Mouse (Mus musculus): ENCODE measurements around the gene Foxi1.
"Not testable (repeated sequence)": the region's sequence is repeated elsewhere in the genome, so short reads cannot be mapped to it uniquely, and the experiment has no call there.

The Foxi1 gene

GRCm38 (mm10) chr11:34207989-34208388 is at the start of gene Foxi1:
TSS of gene Foxi1 (minus strand) at chr11:34208089.
- in situ Hi-C loops (cut with MboI; ENCODE audit: unreplicated experiment in 2 of 2): no loop called here

- in situ Hi-C loops (cut with MboI; ENCODE audit: unreplicated experiment in 2 of 2): no loop called here
Measured at GRCm38 (mm10) chr11:34242979-34243378, 35.1 kb upstream of the Foxi1 start.

DNA sequence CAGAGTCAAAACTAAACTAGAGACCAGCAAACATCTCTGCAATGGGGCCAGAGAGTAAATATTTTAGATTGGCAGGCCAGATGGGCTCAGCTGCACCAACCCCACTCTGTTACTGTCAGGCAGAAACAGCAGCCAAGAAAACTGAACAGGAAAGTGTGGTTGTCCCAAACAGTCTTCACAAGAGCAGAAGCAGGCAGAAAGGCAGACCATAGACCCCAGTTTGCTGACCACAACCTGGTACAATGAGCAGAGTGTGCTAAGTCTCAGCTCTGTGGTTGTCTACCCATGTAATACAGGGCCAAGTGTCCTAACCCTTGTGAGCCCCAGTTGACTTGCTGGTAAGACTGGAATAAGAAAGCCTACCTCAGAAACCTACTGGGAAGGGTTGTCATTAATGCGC is 32.4 kb upstream of the Foxi1 start:
- in situ Hi-C loops (cut with MboI; ENCODE audit: unreplicated experiment in 2 of 2): no loop called here

DNA sequence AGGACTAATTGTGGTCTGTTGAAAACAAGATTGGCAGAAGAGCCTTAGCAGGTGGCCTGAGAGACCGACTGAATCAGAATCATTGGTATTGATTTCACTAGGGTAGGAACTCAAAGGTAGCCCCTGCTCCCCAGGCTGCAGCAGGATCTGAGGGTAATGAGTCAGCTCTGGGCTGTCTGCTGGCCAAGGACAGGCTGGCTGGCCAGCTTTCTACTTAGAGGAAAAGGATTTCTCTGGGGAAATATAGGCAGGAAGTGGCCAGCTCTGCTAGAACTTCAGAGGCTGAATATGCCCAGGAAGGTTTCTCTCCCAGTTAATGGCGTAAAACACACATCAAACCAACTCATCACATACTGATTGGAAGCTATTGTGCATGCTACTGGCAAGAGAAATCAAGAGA is 31.8 kb upstream of the Foxi1 start:
- in situ Hi-C loops (cut with MboI; ENCODE audit: unreplicated experiment in 2 of 2): no loop called here

GRCm38 (mm10) chr11:34236885-34237284 is 29.0 kb upstream of the Foxi1 start:
- in situ Hi-C loops (cut with MboI; ENCODE audit: unreplicated experiment in 2 of 2): no loop called here

GRCm38 (mm10) chr11:34236091-34236759 is 28.3 kb upstream of the Foxi1 start:
- in situ Hi-C loops (cut with MboI; ENCODE audit: unreplicated experiment in 2 of 2): no loop called here

- in situ Hi-C loops (cut with MboI; ENCODE audit: unreplicated experiment in 2 of 2): no loop called here
Measured at GRCm38 (mm10) chr11:34228758-34229364, 21.0 kb upstream of the Foxi1 start.

- in situ Hi-C loops (cut with MboI; ENCODE audit: unreplicated experiment in 2 of 2): no loop called here
Measured at GRCm38 (mm10) chr11:34227180-34227579, 19.3 kb upstream of the Foxi1 start.

DNA sequence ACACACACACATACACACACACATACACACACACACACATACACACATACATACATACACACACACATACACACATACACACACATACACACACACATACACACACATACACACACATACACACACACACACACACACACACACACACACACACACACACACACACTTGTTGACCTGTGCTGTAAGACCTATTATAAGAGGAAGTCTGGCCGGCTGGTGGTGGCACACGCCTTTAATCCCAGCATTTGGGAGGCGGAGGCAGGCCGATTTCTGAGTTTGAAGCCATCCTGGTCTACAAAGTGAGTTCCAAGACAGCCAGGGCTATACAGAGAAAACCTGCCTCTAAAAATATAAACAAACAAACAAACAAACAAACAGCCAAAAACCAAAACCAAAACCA is 12.7 kb upstream of the Foxi1 start:
- in situ Hi-C loops (cut with MboI; ENCODE audit: unreplicated experiment in 2 of 2): not testable (repeated sequence)

GRCm38 (mm10) chr11:34212853-34213252 is 5.0 kb upstream of the Foxi1 start:
- in situ Hi-C loops (cut with MboI; ENCODE audit: unreplicated experiment in 2 of 2): loop anchor here (5.0 to 10.0 kb wide), 8 partner anchors 61 to 1048 kb away; partner anchors contain the start of genes Kcnmb1 (in 1 of the 2) and Npm1 (in 1 of the 2)

GRCm38 (mm10) chr11:34202769-34203168 is 5.1 kb downstream of the Foxi1 start:
- in situ Hi-C loops (cut with MboI; ENCODE audit: unreplicated experiment in 2 of 2): loop anchor here in 1 of 2 experiments (5.0 kb wide), 1 partner anchor 50 kb away; no protein-coding TSS in a partner anchor

DNA sequence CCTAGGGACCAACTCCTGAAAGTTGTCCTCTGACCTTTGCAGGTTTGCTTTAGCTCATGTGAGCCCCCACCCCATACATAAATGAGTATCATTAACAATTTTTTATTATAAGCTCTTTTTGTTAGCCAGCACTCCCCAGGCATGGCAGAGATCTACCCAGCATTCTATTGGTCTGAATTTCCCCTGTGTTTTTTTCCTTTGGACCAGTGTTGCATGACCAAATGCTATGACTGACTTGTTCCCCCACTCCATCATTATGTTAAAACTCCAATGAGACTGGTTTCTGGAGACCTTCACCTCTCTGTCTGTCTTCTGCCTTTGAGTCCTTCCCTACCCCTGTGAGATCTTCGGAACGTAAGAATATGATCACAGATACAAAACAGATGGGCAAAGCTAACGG is 12.7 kb downstream of the Foxi1 start:
- in situ Hi-C loops (cut with MboI; ENCODE audit: unreplicated experiment in 2 of 2): no loop called here

DNA sequence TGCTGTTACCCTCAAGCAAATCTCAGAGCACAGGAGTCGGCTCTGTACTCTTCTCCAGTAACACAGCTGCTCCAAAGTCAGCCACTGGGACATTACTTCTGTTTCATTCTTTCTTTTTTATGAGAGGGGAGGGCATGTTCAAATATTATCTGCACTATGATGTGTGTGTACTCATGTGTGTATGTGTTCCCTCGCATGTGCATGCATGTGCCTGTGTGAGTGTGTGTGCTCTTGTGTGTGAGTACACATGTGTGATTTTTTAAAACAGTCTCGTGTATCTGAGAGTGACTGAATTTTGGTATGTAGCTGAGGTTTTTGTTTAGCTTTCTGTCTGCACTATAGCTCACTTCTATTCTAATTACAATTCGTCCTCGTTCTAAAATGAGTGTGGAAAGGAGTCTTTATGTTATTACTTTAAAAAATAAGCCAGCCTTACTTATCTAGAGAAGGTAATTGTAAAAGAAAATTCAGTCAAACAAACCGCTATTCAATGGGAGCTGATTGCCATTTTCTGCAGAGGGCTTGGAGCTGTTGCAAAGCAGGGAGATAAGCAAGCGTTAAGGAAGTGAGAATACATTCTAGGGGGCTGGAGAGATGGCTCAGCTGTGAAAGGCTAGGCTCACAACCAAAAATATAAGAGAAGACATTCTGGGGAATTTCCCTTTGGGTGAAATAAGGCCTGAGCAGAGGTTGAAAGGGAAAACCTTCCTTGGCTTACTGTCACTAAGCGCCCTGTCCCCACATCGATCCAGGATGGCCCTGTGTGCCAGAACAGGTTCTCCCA is 13.5 kb downstream of the Foxi1 start:
- in situ Hi-C loops (cut with MboI; ENCODE audit: unreplicated experiment in 2 of 2): no loop called here

GRCm38 (mm10) chr11:34193658-34194057 is 14.2 kb downstream of the Foxi1 start:
- in situ Hi-C loops (cut with MboI; ENCODE audit: unreplicated experiment in 2 of 2): no loop called here

DNA sequence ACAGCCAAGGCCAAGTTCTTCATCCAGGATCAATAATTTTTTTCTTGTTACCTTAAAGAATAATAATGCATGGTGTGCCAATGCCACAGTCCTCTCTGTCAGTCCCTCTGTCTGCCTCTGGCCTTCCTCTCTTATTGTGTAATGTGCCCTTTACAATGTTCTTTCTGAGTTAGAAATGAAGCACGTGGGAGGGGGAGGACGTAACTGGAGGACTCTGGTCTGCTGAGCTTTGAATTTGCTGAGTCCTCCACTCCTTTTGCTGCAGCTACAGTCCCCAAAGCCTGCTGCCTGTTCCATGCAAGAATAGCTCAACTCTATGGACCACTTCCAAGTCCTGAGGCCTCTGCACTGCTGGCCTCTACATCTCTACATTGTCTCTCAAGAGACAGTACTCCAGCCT is 23.6 kb downstream of the Foxi1 start:
- in situ Hi-C loops (cut with MboI; ENCODE audit: unreplicated experiment in 2 of 2): no loop called here

DNA sequence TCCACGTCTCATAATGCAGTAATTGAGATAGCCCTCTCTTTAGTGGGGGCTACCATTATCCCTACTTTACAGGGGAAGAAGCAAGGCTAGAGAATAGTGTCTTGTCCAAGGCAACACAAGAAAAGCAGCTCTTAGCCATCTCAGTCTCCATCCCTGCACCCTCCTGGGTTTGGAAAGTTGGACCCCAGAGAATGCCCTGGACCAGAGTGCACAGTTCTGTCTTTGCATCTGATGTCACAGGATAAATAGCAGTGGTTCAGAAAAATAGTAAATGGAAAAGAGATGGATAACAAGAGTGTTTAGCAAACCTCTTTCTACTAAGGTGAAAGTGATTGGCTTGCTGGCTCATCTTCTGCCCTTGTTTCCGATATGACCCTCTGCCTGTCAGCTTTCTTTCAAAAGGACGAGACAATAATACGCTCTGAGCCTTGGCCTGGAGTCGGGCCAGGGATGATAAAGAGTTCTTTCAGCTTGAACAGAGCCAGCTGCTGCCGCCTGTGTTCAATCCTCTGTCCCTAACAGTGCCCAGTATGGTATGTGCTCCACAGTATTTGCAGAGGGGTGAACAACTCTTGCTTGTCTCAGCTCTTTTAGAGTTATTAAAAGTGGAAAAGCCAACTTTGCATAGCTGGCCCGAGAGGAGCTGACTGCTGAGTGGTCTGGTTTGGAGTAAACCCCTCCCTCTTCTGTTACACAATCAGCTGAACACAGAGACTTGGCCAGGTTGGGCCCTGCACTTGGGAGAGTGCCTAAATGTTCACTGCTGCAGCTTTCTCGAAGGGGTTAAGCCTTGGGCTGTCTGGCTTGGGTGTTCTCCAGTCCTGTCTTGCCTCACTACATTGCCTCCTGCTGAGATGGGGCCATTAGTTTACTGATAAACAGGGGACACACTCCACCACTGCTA is 26.4 kb downstream of the Foxi1 start:
- in situ Hi-C loops (cut with MboI; ENCODE audit: unreplicated experiment in 2 of 2): no loop called here

- in situ Hi-C loops (cut with MboI; ENCODE audit: unreplicated experiment in 2 of 2): no loop called here
Measured at GRCm38 (mm10) chr11:34178752-34179151, 29.1 kb downstream of the Foxi1 start.

DNA sequence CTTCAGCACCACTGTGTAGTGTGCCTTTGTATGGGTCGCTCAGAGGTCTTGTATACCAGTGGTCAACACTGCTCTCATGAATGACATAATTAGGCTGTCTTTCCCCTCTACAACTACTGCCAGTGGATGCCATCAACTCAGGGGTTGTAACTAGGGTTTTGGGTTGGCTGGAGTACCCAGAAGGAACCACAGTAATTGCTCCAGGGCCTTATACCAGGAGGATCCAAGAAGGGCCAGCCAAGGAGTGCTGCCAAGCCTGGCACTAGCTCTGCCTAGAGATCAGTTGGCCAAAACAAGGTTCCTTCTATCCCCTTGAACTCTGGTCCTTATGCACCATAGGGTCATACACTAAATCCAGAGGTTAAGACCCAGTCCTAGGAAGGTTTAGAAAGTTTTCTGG is 31.5 kb downstream of the Foxi1 start:
- in situ Hi-C loops (cut with MboI; ENCODE audit: unreplicated experiment in 2 of 2): no loop called here

- in situ Hi-C loops (cut with MboI; ENCODE audit: unreplicated experiment in 2 of 2): no loop called here
Measured at GRCm38 (mm10) chr11:34171221-34171620, 36.7 kb downstream of the Foxi1 start.

GRCm38 (mm10) chr11:34169464-34169894 is 38.4 kb downstream of the Foxi1 start:
- in situ Hi-C loops (cut with MboI; ENCODE audit: unreplicated experiment in 2 of 2): no loop called here

All from v-Abl transformed pro-B cells (cell line).